Mouse (Mus musculus) frontal cortex, adult 2 months (tissue): Measurements from ENCODE around the gene Gpr62. TPM values are rescaled to one million over a fixed set of nuclear protein-coding genes. Genes with fewer than 3 reads are reported as not detected.
A peak's percentile ranks its signal among the peaks of the same experiment; 100 is the strongest.

Source experiments
- DNase-seq, 2 experiments: peaks; one replicate each; pipeline ENCODE4 v3.0.0; 2022; ENCODE audit warnings: low spot score in 1 of 2; ENCODE audit errors: extremely low spot score in 1 of 2
- polyA plus RNA-seq: library from polyadenylated mRNA; depleted of rRNA; stranded (reverse); fragments of >200 nt; gene quantifications from 2 replicates; pipeline ENCODE4 v1.2.3, GENCODE M21; 2012

Gpr62 gene
- polyA plus RNA-seq, 1 experiment, result 9.7 TPM

- DNase-seq, result no peak
Measured at GRCm38 (mm10) chr9:106457163-106457559, 8.6 kb downstream of the Gpr62 start.

GRCm38 (mm10) chr9:106456325-106457162 is 9.2 kb downstream of the Gpr62 start:
- DNase-seq, result no peak

- DNase-seq, result peak in 1 of 2 experiments; percentile 61
Measured at GRCm38 (mm10) chr9:106454888-106455681, 10.7 kb downstream of the Gpr62 start.

- DNase-seq, result no peak
Measured at GRCm38 (mm10) chr9:106454071-106454761, 11.5 kb downstream of the Gpr62 start.

GRCm38 (mm10) chr9:106453271-106454070 is 12.3 kb downstream of the Gpr62 start, which contains the start of gene Pcbp4:
TSS of gene Pcbp4 (plus strand) at chr9:106453291.
- DNase-seq, result peak in 1 of 2 experiments; percentile 56

GRCm38 (mm10) chr9:106452821-106453220 is 12.9 kb downstream of the Gpr62 start:
- peak in 1 of 2 experiments; percentile 48 for DNase-seq

- DNase-seq, result no peak
Measured at GRCm38 (mm10) chr9:106452351-106452750, 13.4 kb downstream of the Gpr62 start.

- DNase-seq, result no peak
Measured at GRCm38 (mm10) chr9:106451899-106452298, 13.8 kb downstream of the Gpr62 start.

- no peak for DNase-seq
Measured at GRCm38 (mm10) chr9:106451298-106451697, 14.4 kb downstream of the Gpr62 start.

- no peak for DNase-seq
Measured at GRCm38 (mm10) chr9:106450661-106451060, 15.1 kb downstream of the Gpr62 start.

- DNase-seq, result no peak
Measured at GRCm38 (mm10) chr9:106449947-106450346, 15.8 kb downstream of the Gpr62 start.

GRCm38 (mm10) chr9:106448498-106449031 is 17.2 kb downstream of the Gpr62 start:
- peak in 1 of 2 experiments; percentile 78 for DNase-seq

GRCm38 (mm10) chr9:106447951-106448350 is 17.8 kb downstream of the Gpr62 start:
- DNase-seq, result no peak

- peak; percentile 84 to 96 for DNase-seq
Measured at GRCm38 (mm10) chr9:106447348-106447747, 18.4 kb downstream of the Gpr62 start, which contains the start of the genes Abhd14b and Abhd14a. TSS of gene Abhd14b (plus strand) at chr9:106447459. TSS of gene Abhd14a (minus strand) at chr9:106447678.

GRCm38 (mm10) chr9:106444836-106445235 is 20.9 kb downstream of the Gpr62 start:
- DNase-seq, result no peak

- DNase-seq, result no peak
Measured at GRCm38 (mm10) chr9:106442680-106443079, 23.1 kb downstream of the Gpr62 start.

- no peak for DNase-seq
Measured at GRCm38 (mm10) chr9:106436566-106436965, 29.2 kb downstream of the Gpr62 start.

- peak in 1 of 2 experiments; percentile 58 for DNase-seq
Measured at GRCm38 (mm10) chr9:106433389-106433788, 32.3 kb downstream of the Gpr62 start.

- DNase-seq, result no peak
Measured at GRCm38 (mm10) chr9:106430015-106430264, 35.8 kb downstream of the Gpr62 start.
